Mouse (Mus musculus): Measurements from ENCODE around the gene Klhl42.
A peak's percentile ranks its signal among the peaks of the same experiment; 100 is the strongest.

Gene Klhl42

GRCm38 (mm10) chr6:147086594-147087225 is 4.5 kb upstream of the Klhl42 start, which contains the start of gene Mansc4:
Mansc4 (minus strand) TSS chr6:147087032.
- no peak for DNase-seq (ENCODE audit: low read depth, low spot score)

GRCm38 (mm10) chr6:147087736-147088135 is 3.4 kb upstream of the Klhl42 start:
- no peak for DNase-seq (ENCODE audit: low read depth, low spot score)

GRCm38 (mm10) chr6:147088517-147088916 is 2.7 kb upstream of the Klhl42 start:
- DNase-seq (ENCODE audit: low read depth, low spot score) = no peak

DNA sequence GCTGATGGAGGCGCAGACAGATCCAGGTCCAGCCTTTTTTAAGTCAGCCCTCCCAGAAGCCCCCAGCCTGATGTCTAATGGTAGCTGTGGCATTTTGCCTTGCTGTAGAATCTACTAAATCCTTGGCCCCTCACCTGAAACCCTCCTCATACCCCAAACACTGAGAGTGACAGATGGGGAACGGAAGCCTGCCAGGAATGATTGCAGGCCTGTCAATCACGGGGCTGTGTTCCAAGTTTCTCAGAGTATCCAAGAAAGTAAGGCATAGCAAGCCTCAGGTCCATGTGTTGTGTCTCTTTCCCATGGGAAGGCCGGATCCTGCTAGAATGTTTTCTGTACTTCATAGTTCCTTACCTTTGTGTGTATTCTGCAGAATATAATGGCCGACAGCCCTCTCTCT is 988 bp upstream of the Klhl42 start:
- DNase-seq (ENCODE audit: low read depth, low spot score) = no peak

GRCm38 (mm10) chr6:147092136-147092535 is 957 bp downstream of the Klhl42 start:
- no peak for DNase-seq (ENCODE audit: low read depth, low spot score)

- no peak for DNase-seq (ENCODE audit: low read depth, low spot score)
Observed at GRCm38 (mm10) chr6:147094771-147095170, 3.6 kb downstream of the Klhl42 start.

DNA sequence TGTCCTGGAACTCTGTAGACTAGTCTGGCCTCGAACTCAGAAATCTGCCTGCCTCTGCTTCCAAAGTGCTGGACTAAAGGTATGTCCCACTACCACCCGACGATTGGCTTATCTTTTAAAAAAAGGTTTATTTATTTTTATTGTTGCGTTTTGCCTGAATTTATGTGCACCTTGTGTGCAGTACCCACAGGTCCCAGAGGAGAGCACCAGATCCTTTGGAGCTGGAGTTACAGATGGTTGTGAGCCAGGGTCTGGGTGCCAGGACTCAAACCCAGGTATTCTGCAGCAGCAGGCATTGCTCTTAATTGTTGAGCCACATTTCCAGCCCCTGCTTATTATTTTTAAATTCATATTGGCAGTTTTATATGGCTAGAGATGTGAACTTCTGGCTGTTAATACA is 4.9 kb downstream of the Klhl42 start:
- DNase-seq (ENCODE audit: low read depth, low spot score) = no peak

DNA sequence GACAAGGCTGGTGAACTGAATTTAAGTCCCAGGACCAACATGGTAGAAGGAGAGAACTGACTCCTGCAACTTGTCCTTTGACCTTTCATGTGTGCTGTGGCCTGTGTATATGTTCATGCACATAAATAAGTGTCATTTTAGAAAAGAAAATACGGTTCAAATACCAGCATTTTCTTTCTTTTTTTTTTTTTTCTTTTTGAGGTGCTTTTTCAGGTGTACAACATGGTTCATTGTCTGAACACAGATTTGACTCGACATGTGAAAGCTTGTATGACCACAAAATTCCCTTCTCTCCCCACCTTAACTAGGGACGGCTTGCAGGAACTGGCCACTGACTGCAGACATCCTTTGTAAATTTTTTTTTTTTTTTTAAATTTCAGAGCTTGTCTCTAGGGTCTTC is 5.8 kb downstream of the Klhl42 start:
- DNase-seq (ENCODE audit: low read depth, low spot score) = no peak

DNA sequence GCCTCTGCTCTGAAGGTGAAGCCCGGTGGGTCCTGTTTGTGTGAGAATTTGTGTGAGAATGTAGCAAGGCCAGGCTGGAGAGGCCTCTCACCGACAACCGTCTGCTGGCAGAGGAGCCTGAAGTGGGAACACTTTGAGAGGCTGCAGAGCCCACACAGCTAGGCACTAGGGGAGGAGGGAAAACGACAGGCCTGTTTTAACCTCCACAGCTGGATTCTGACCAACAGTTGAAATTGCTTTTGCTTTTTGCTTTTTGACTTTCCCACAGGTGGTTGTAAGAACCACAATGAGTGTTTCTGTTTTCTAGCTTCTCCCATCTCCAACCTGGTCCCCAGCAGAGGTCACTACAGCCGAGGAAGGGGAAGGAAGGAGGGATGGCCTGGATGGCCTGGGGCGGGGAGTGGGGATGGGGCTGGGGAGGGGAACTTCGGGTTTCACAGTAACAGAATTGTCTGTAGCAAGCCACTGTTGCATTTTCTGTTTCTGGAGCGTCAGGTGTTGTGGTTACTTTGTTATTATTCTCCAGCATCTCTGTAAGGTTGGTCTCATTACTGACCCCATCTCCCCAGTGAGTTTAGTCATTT is 6.3 kb downstream of the Klhl42 start:
- no peak for DNase-seq (ENCODE audit: low read depth, low spot score)

DNA sequence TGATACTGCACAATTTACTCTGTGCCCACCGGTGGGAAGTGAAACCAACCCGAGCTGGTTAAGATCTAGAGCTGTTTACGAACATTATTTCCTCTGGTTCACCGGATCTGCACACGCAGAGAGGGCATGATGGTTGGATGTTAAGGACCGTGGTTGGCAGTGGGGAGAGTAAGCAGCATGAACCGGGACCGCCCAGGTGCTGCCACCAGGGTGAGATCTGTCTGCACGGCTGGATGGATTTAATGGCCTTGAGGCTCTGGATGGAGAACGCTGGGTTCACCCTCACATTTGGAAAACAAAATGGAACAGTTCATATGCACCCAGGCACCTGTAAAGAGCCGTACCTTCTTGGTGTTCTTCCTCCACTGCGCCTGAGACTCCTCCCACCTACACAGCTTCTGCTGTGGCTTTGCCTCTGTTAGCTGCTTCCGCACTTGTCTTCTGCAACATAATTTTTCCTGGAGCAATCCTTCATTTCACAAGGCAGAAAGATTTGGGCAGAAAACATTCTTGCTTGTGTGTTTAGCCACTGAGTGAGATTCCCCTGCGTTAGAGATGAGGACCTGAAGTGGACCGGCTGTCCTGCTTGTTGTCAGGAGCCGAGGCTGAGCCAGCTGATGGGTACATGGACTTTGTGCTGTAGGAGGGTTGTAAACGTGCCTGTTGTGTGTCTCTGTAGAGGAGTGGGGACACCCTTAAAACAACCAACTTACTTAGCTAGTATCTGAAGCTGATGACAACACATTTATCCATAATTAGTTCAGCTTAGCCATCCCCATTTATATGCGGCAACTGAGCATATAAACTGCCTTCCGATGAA is 8.5 kb downstream of the Klhl42 start:
- peak; percentile 76 for DNase-seq (ENCODE audit: low read depth, low spot score)

- DNase-seq (ENCODE audit: low read depth, low spot score) = peak; percentile 43
Observed at GRCm38 (mm10) chr6:147102293-147102692, 11.1 kb downstream of the Klhl42 start.

- DNase-seq (ENCODE audit: low read depth, low spot score) = no peak
Observed at GRCm38 (mm10) chr6:147105529-147105928, 14.3 kb downstream of the Klhl42 start.

DNA sequence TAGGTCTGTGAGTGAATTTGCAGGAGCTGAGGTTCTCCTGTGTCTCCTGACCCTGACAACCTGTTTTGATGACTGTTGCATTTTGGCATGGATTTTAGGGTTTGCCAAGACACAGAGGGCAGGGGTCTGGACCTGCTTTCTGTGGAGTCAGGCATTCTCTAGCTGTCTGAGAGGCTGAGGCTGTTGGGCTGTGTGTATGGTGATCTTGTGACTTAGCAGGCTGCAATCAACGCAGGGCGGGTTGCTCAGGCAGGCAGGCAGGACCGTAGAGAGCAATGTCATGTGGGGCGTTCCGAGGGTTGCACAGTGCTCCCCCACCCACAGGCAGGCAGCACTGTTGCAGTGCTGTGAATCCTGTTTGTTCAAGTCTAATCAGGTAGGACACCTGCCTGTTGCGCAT is 15.5 kb downstream of the Klhl42 start:
- no peak for DNase-seq (ENCODE audit: low read depth, low spot score)

GRCm38 (mm10) chr6:147109283-147109682 is 18.1 kb downstream of the Klhl42 start:
- no peak for DNase-seq (ENCODE audit: low read depth, low spot score)

DNA sequence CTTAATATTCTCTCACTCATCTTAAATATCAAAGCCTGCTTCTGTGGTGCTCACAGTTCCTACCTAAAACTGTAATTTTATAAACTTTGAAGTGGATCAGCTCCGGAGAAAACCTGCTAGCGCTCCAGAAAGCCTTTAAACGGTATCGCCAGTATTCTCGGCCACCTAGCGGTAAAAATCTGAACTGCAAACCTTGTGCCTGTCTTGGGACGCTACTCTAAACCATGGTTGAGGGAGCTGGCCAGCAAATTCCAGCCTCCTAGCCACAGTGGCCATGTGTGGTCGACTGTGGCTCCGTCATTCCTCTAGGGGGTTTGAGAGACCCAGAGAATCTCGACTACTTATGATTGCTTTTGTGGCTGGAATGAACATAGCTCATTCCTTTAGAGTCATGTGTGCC is 25.4 kb downstream of the Klhl42 start:
- DNase-seq (ENCODE audit: low read depth, low spot score) = peak; percentile 61

DNA sequence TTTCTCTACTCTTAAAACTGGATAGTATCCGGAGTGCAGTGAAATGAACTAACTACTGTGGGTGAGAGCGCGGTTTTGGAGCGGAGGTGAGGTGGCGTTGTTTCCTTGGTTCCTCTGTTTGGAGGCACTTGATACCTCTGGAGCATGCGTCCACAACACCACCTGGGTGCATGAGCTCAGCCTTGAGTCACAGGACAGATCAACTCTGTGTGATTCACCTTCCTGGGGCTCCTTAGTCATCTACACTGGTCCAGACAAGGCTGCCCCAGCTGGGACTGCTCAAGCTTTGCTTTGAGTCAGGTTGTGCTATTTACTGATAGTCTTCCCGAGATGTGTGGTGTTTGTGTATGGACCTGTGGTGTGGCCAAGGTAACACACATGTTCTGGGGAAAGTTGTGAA is 26.6 kb downstream of the Klhl42 start:
- DNase-seq (ENCODE audit: low read depth, low spot score) = no peak

GRCm38 (mm10) chr6:147118190-147118589 is 27.0 kb downstream of the Klhl42 start:
- no peak for DNase-seq (ENCODE audit: low read depth, low spot score)

DNA sequence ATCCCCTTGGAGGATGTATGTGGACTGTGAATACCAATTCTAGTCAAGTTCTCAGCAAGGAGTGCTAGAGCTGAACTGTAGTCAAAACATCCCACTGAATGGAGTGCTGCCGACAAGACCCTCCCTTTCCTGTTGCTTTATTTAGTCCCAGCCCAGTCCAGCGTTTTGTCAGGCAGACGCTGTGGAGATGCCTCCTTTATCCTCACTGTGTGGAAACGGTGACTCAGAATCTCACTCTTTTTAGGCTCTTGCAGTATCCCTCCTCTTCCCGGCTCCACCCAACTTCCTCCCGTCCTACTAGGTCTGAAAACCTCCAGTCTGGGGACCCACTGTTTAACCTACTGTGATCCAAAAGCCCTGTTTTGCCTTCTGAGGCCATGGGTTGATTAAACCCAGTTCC is 30.1 kb downstream of the Klhl42 start:
- DNase-seq (ENCODE audit: low read depth, low spot score) = no peak

DNA sequence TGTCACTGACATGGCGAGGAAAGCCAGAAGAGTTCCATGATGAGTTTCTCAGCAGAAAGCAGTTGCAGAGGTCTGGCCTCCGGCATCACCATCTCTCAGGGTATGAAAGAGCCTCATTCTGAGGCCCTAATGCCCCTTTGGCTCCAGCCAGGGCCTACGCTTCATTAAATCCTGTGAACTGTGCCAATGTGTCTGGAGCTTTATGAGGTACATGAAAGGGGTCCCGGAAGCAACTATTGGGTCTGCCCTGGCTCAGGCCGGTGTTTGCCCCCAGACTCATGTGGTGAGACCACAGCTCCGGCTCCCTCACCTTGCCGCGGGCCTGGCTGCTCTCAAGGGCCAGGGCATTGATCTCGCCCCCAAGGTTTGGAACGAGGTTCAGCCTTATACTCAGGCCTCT is 36.1 kb downstream of the Klhl42 start:
- DNase-seq (ENCODE audit: low read depth, low spot score) = no peak

DNA sequence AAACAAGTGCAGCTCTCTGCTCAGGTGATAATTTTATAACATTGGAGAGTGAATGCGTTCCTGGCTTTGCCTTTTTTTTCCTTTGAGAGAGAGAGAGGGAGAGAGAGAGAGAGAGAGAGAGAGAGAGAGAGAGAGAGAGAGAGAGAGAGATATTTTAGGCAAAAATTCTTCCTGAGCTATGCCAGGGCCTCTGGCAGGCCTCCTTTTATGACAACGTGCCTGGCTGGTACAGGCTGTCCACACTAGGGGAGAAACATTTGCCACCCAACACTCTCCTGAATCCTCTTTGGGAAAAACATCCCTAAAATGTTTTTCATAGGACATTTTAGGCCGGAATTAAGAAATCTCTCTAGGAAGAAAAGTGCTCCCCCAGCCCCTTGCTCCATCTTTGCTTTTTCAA is 47.1 kb downstream of the Klhl42 start:
- no peak for DNase-seq (ENCODE audit: low read depth, low spot score)

DNA sequence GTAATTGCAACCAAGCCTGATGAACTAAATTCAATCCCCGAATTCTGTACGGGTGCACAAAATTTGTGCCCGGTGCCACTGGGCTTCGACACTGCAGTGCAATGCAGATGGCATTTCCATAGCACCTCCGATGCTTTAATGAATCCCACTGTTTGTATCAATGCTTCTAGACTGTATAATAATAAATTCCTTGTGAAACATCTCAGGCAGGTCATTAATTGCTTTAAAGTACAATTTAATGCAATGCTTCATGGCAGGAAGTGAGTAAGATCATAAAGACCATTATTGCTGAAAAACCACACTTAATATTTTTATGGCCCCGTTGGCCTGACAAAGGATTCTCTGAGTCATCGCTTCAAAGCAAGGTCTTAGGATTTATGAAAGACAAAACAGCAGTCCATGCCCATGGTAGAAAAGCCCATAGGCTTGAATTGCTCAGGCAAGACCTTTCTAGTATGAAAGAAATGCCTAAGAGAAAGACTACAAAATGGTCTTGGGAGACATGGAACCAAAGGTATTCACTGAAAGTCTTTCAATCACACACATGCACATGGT is 49.5 kb downstream of the Klhl42 start:
- no peak for DNase-seq (ENCODE audit: low read depth, low spot score)

GRCm38 (mm10) chr6:147144664-147145063 is 53.5 kb downstream of the Klhl42 start:
- no peak for DNase-seq (ENCODE audit: low read depth, low spot score)

DNA sequence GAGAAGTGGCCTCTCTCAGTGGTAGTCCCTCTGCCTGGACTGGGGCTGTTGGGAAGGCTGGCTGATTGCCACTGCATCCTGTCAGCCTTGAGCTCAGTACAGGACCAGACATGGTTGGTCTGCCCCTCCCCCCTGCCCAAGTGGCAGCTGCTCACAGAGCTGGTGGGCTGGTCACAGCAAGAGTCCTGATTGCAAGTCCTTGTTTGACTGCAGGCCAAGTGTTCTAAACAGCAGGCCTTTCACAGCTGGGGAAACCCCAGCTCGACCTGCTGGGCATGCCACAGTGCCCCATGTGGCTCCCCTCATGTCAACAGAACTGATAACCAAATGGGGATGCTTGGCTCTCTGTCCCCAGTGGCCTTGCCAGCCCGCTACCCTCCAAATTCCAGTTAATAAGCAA is 54.1 kb downstream of the Klhl42 start:
- no peak for DNase-seq (ENCODE audit: low read depth, low spot score)

All from CD4-positive helper T cell, adult 2 months (primary cell).